Mouse (Mus musculus) B cell, adult 2 months (primary cell): ENCODE measurements around the gene Ccnf.

Experiments used
- DNase-seq, 2 experiments: peaks; one replicate each; pipeline ENCODE4 v3.0.0; 2022

Ccnf gene

GRCm38 (mm10) chr17:24251320-24252069 is at the start of gene Ccnf:
Ccnf (minus strand) TSS chr17:24251484.
- peak; percentile 92 to 93 for DNase-seq

GRCm38 (mm10) chr17:24300651-24301050 is 49.4 kb upstream of the Ccnf start:
- DNase-seq, result no peak

GRCm38 (mm10) chr17:24289338-24289737 is 38.1 kb upstream of the Ccnf start:
- DNase-seq, result no peak

- DNase-seq, result no peak
These were observed 37.2 kb upstream of the Ccnf start for GRCm38 (mm10) chr17:24288477-24288876.

GRCm38 (mm10) chr17:24285680-24286079 is 34.4 kb upstream of the Ccnf start:
- no peak for DNase-seq

DNA sequence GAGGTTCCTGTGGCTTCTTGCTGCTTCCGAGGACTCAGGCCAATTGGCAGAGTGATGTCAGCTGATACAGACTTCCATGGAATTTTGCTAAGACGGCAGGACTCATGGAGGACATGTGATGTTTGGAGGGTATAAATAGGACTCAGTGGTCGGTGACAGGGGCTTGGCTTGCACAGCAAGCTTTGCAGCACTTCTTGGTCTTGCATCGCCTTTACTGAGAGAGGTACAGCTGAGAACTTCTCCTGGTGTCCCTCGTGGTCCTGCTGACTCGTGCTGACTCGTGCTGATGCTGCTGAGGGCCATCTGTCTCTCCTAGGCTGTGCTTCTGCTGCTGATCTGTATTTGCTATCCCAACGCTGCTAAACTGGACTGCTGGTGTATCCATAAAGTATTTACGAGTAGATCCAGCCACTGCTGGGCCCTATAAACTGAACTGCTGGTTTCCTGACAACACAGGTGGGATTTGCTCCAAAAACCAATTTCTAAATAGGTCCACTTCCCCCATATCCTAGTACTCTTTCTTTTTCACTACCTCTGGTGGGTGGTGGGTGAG is 32.1 kb upstream of the Ccnf start:
- DNase-seq, result no peak

- peak; percentile 33 to 34 for DNase-seq
These were observed 31.4 kb upstream of the Ccnf start for GRCm38 (mm10) chr17:24282637-24283036.

GRCm38 (mm10) chr17:24279907-24280306 is 28.6 kb upstream of the Ccnf start:
- DNase-seq, result no peak

DNA sequence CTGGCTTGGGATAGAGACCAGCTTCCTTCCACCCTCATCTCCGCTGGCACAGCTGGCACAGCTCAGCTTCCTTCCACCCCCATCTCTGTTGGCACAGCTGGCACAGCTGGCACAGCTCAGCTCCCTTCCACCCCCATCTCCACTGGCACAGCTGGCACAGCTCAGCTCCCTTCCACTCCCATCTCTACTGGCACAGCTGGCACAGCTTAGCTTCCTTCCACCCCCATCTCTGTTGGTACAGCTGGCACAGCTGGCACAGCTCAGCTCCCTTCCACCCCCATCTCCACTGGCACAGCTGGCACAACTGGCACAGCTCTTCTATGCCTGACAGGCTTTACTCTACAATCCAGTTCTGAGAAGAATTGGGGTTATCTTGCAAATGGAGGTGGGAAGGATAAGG is 15.8 kb upstream of the Ccnf start:
- DNase-seq, result no peak

DNA sequence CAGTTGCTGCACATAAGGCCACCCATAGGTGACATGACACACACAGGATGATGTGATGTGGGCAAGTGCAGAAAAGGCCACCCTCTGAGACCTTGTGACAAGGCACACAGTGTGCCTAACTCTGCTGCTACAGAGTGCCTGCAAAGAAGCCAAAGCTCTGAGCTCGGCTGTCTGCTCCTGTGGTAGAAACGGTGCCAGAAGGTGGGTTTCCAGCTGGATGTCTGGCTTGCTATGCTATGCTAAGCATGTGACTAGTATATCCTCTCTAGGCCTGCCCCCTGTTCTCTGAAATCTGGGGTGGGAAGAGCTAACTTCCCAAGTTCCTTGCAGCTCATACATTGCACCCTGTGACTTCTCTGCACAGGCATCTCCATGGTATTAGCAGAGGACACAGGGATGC is 13.5 kb upstream of the Ccnf start:
- DNase-seq, result no peak

DNA sequence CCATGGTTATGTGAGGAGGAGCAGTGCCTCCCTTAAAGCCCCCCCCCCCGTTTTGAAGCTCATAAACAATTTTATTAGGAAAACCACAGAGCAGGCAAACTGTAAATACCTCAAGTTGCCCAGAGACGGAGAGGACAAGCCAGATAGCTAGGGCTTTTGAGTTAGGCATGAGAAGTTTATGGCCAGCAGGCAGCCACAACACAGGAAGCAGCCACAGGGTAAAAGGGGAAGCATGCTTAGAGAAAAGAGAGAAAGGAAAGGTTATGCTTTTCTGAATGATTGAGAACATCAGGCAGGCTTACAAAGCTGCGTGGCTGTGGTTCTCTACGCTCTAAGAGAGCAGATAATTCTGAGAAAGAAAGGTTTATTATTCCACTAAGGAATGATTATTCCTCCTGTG is 9.2 kb upstream of the Ccnf start:
- DNase-seq, result peak in 1 of 2 experiments; percentile 10

GRCm38 (mm10) chr17:24259702-24260101 is 8.4 kb upstream of the Ccnf start:
- no peak for DNase-seq

- DNase-seq, result no peak
These were observed 7.7 kb upstream of the Ccnf start for GRCm38 (mm10) chr17:24258981-24259380.

DNA sequence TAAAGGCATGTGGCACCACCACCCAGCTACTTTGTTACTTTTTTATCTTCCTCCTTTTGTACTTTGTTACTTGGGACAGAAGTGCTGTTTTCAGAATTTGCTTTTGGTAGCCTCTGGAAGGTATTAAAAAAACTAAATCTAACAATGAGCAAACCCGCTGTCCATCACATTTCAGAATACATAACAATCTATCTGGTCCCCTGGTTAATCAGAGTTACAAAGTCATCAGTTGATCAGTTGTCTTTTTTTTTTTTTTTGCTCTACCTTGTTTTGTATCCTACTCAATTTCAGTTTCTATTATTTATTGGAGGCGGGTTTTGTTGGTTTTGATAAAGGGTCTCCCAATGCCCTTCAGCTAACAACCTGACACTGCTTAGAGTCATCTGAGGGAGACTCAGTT is 1.0 kb upstream of the Ccnf start:
- no peak for DNase-seq

DNA sequence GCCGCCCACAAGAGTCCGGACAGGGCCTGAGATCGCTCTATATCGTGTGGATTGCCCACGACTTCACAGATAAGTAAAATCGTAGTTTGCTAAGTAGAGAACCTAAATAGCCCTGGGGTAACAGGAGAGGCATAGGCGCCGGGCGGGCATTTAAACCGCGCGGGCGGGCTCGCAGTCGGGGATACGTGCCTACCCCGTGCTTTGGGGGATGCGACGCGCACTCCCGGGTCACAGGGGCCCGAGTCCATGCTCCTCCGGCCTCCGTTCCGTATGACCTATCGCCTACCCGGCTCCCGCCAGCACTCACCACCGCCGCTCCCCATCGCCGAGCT is 330 bp downstream of the Ccnf start:
- no peak for DNase-seq

DNA sequence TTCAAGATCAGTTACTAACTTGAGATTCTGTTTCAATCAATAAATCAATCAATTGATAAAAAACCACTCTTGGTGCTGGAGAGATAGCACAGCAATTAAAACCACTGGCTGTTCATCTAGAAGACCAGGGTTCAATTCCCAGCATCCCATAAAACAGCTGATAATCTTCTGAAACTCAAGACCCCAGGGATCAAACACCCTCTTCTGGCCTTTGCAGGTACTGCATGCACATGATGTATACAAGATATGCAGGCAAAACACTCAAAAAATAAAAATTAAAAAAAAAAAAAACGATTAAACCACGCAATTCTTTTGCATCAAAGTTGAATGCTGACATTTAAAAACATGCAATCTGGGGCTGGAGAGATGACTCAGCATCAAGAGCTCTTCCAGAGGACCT is 2.6 kb downstream of the Ccnf start:
- peak; percentile 36 to 51 for DNase-seq

DNA sequence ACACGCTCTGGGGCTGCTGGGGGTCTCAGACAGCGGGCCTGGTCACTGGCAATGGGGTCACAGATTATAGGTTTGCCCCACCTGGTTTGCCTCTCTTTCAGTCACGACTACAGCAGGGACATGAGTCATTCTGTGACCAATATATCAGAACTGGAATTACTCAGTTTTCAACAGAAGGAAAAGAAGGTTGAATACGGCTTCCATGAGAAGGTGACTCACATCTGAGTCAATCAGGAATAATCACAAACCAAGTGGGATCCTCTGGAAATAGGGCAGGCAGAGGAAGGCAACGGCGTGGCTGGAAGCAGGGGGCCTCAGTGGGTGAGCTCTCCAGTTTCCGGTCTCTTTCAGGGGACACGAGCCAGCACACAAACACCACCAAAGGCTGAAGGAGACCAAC is 7.2 kb downstream of the Ccnf start:
- no peak for DNase-seq

DNA sequence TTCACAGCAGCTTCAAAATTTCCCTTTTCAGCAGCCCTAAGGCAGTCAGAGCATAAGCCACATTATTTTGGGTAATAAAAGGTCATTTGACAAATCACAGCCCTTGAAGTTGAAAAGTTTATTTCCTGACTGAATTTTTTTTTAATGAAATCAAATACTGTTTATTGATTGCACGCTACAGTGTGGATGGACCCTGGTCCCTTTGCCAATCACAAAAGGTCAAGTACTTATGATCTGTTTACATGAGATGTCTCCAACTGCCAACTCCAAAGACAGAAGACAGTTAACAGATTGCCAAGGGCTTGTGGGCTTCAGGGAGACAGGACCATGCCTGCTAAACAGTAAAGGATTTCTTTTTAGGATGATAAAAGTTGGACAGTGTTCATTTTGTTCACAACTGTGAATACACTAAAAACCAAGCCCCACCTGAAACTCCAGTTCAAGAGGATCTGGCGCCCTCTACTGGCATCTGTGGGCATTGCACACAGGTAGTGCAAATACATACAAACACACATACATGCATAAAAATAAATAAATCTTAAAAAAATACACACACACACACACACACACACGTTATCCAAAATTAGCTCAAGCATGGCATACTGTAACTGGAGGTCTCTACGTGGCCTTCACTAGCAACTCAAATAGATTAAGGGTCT is 7.8 kb downstream of the Ccnf start:
- peak; percentile 83 to 85 for DNase-seq

DNA sequence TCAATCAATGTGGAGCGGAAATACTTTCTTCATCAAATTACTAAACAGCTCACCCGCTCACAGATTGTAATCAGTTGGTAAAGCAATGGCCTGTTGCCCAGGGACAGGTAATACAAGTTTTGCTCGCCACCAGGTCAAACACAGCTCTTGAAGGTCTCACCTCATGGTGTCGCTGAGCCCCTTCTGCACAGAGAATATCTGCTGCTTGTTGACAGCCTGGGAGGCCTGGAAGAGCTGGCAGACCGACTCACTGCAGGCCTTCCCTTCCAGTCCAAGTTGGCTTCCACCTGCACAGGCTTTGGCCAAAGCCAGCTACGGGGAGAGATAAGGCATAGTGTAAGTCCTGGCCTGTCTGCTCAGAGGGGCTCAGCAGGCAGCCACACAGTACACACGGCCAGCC is 14.4 kb downstream of the Ccnf start:
- no peak for DNase-seq

DNA sequence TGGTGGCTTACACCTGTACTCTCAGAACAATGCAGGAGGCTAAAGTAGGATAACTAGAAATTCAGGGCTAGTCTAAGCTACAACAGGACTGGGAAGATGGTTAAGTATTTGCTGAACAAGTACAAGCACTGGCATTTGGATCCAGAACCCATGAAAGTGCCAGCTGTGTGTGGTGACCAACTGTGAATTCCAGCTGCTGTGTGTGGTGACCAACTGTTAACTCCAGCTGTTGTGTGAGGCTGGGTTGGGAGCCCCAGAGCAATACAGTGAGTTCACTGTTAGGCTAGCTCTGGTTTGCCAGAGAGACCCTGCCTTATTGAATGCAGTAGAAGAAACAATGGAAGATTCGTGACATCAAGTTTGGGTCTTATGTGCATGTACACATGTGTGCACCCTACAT is 14.8 kb downstream of the Ccnf start:
- no peak for DNase-seq

GRCm38 (mm10) chr17:24227941-24228340 is 23.3 kb downstream of the Ccnf start:
- DNase-seq, result no peak

DNA sequence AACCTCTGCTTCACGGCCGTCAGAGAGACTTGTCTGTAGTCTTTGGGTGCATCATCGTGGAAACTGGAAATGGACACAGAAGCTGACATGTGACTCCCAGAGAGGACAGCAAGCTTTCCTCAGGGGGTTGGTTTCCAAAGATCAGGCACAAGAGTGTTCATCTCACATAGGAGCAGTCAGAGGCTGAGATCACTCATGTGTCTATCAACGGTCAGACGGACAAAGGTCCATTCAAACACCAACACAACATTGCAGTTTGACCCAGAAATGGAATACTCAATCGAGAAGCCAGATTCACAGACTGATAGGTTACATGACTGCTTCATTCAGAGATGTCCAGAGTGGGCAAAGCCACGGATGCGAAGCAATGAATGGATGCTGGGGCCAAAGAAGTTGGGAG is 24.6 kb downstream of the Ccnf start:
- DNase-seq, result no peak

GRCm38 (mm10) chr17:24225851-24226250 is 25.4 kb downstream of the Ccnf start:
- DNase-seq, result no peak

GRCm38 (mm10) chr17:24224741-24225140 is 26.5 kb downstream of the Ccnf start:
- DNase-seq, result no peak

- no peak for DNase-seq
These were observed 27.8 kb downstream of the Ccnf start for GRCm38 (mm10) chr17:24223513-24223912.
